Mouse (Mus musculus): ENCODE results near the gene Nlrp1b. TPM values are rescaled to one million over a fixed set of nuclear protein-coding genes. Genes with fewer than 3 reads are reported as not detected.

The Nlrp1b gene
- polyA plus RNA-seq, 1 experiment = not detected

- Histone ChIP-seq H3K27ac (ENCODE audit: insufficient read depth, low read depth, low read length) (no peak overlapping the region), H3K4me1 (ENCODE audit: control insufficient read depth, insufficient read depth, low read length) (no peaks in the 10 kb centered on the region), H3K4me3 (ENCODE audit: insufficient read depth, low read depth, low read length) (no peak overlapping the region)
- 66% methylated on average over 1 of the region's 1 CpGs for WGBS
- TF ChIP-seq POLR2A (IDR thresholded peaks at IDR 0.05; ENCODE audit: insufficient read depth, low read depth, low read length) (no peak), CTCF (IDR thresholded peaks at IDR 0.05; ENCODE audit: insufficient read depth, low read depth, low read length) (no peak)
Observed at GRCm38 (mm10) chr11:71155272-71155671, 75.3 kb downstream of the Nlrp1b start.

- Histone ChIP-seq H3K4me1 (ENCODE audit: control insufficient read depth, insufficient read depth, low read length) (no peaks in the 10 kb centered on the region), H3K27ac (ENCODE audit: insufficient read depth, low read depth, low read length) (no peak within 1 kb of the TSS), H3K4me3 (ENCODE audit: insufficient read depth, low read depth, low read length) (no peak within 1 kb of the TSS)
- WGBS = 86% methylated on average over 3 of the region's 3 CpGs
- TF ChIP-seq CTCF (IDR thresholded peaks at IDR 0.05; ENCODE audit: insufficient read depth, low read depth, low read length) = no peak
- TF ChIP-seq POLR2A (IDR thresholded peaks at IDR 0.05; ENCODE audit: insufficient read depth, low read depth, low read length) = no peak
Observed at GRCm38 (mm10) chr11:71144661-71145060, 85.9 kb downstream of the Nlrp1b start, which contains the start of gene Nlrp1a. Nlrp1a (minus strand) TSS chr11:71144704.

- Histone ChIP-seq H3K4me1 (ENCODE audit: control insufficient read depth, insufficient read depth, low read length) (no peaks in the 10 kb centered on the region), H3K4me3 (ENCODE audit: insufficient read depth, low read depth, low read length) (no peak overlapping the region), H3K27ac (ENCODE audit: insufficient read depth, low read depth, low read length) (no peak overlapping the region)
- 92% methylated on average over 1 of the region's 1 CpGs for WGBS
- TF ChIP-seq POLR2A (IDR thresholded peaks at IDR 0.05; ENCODE audit: insufficient read depth, low read depth, low read length) (no peak), CTCF (IDR thresholded peaks at IDR 0.05; ENCODE audit: insufficient read depth, low read depth, low read length) (no peak)
Observed at GRCm38 (mm10) chr11:71142031-71142430, 88.5 kb downstream of the Nlrp1b start.

GRCm38 (mm10) chr11:71107128-71107527 lies 123.4 kb downstream of the Nlrp1b start:
- 71% methylated on average over 2 of the region's 2 CpGs for WGBS
- Histone ChIP-seq H3K4me3 (ENCODE audit: insufficient read depth, low read depth, low read length) (no peak overlapping the region), H3K4me1 (ENCODE audit: control insufficient read depth, insufficient read depth, low read length) (no peaks in the 10 kb centered on the region), H3K27ac (ENCODE audit: insufficient read depth, low read depth, low read length) (no peak overlapping the region)
- no peak for TF ChIP-seq POLR2A (IDR thresholded peaks at IDR 0.05; ENCODE audit: insufficient read depth, low read depth, low read length)

- no peaks in the 10 kb centered on the region for H3K4me1 ChIP-seq (ENCODE audit: control insufficient read depth, insufficient read depth, low read length)
- no peak overlapping the region for H3K27ac ChIP-seq (ENCODE audit: insufficient read depth, low read depth, low read length)
- TF ChIP-seq POLR2A (IDR thresholded peaks at IDR 0.05; ENCODE audit: insufficient read depth, low read depth, low read length) = no peak
- no peak for TF ChIP-seq CTCF (IDR thresholded peaks at IDR 0.05; ENCODE audit: insufficient read depth, low read depth, low read length)
- H3K4me3 ChIP-seq (ENCODE audit: insufficient read depth, low read depth, low read length) = no peak overlapping the region
Observed at GRCm38 (mm10) chr11:71106261-71107021, 124.1 kb downstream of the Nlrp1b start.

GRCm38 (mm10) chr11:71103931-71104330 lies 126.6 kb downstream of the Nlrp1b start:
- no peak overlapping the region for H3K27ac ChIP-seq (ENCODE audit: insufficient read depth, low read depth, low read length)
- H3K4me1 ChIP-seq (ENCODE audit: control insufficient read depth, insufficient read depth, low read length) = no peaks in the 10 kb centered on the region
- TF ChIP-seq POLR2A (IDR thresholded peaks at IDR 0.05; ENCODE audit: insufficient read depth, low read depth, low read length) (no peak), CTCF (IDR thresholded peaks at IDR 0.05; ENCODE audit: insufficient read depth, low read depth, low read length) (no peak)
- no peak overlapping the region for H3K4me3 ChIP-seq (ENCODE audit: insufficient read depth, low read depth, low read length)

Other genes starting within 250 kb of the Nlrp1b start
- gene C1qbp, start 247.7 kb downstream of the Nlrp1b start, polyA plus RNA-seq (2012; ENCODE audit: insufficient read depth, insufficient read length, low replicate concordance, missing spikeins) = not detected in 2 replicates
- not detected in 2 replicates for gene Dhx33, start 226.3 kb downstream of the Nlrp1b start, polyA plus RNA-seq (2012; ENCODE audit: insufficient read depth, insufficient read length, low replicate concordance, missing spikeins)
- 153 TPM in 1 of 2 replicates, not detected in the other for gene Mis12, start 211.1 kb downstream of the Nlrp1b start, polyA plus RNA-seq (2012; ENCODE audit: insufficient read depth, insufficient read length, low replicate concordance, missing spikeins)
- not detected in 2 replicates for gene Derl2, start 210.9 kb downstream of the Nlrp1b start, polyA plus RNA-seq (2012; ENCODE audit: insufficient read depth, insufficient read length, low replicate concordance, missing spikeins)
- not detected in 2 replicates for gene 6330403K07Rik, start 197.2 kb downstream of the Nlrp1b start, polyA plus RNA-seq (2012; ENCODE audit: insufficient read depth, insufficient read length, low replicate concordance, missing spikeins)
- not detected in 2 replicates for gene Nlrp1a, start 86.0 kb downstream of the Nlrp1b start, polyA plus RNA-seq (2012; ENCODE audit: insufficient read depth, insufficient read length, low replicate concordance, missing spikeins)

Data from olfactory bulb, adult 2 months (tissue).